ENCODE assay signal across 23 mouse cellular contexts in the genomic region with DNA sequence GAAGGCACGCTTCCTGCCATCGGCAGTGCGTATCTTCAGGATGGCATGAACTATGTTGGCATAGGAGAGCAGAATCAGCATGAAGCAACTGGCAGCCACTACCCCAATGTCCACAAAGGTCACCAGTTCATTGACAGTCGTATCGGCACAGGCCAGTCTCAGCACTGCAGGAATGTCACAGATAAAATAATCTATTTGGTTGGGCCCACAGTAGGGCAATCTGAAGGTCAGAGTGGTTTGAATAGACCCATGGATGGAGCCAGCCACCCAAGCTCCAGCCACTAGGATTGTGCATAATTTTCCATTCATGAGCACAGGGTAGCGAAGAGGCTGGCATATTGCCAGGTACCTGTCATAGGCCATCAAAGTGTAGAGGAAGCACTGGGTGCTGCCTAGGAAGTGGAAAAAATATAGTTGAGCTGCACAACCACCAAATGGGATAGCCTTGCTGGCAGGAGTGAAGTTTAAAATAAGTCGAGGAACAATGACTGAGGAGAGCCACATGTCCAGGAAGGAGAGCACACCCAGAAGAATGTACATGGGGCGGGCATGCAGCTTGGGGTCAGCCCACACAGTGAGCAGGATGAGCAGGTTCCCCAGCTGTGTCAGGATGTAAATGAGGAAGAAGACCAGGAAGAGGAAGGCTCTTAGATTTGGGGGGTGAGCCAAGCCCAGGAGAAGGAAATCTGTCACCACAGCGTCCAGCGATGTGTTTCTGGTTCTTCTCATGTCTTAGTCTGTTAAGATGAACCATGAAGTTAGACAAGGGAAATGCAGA. TPM values are rescaled to one million over a fixed set of nuclear protein-coding genes. Genes with fewer than 3 reads are reported as not detected.
A peak's percentile ranks its signal among the peaks of the same experiment; 100 is the strongest.
DNase-seq lines count a peak whose midpoint lies in the region; ATAC-seq and TF ChIP-seq lines count a peak whose summit lies in the region.
"Not testable (repeated sequence)": the region's sequence is repeated elsewhere in the genome, so short reads cannot be mapped to it uniquely, and the experiment has no call there.
"Had no signal": no experiment of that assay in that cellular context is flagged by ENCODE, and none has a peak within 500 bp of the region (broad histone marks: within the 10 kb centered on the region; RNA-seq: fewer than 3 reads in every experiment).

No protein-coding gene starts in this region.

- not testable (repeated sequence) for H3K4me2 ChIP-seq in heart, embryonic 12.5 days; kidney, embryonic 15.5 days; midbrain, embryonic 14.5 days (ENCODE audit: low read length); stomach, postnatal 0 days (replicated peaks; ENCODE audit: low read depth)

- not testable (repeated sequence) for H3K4me1 ChIP-seq in heart, embryonic 12.5 days (replicated peaks); kidney, embryonic 15.5 days; midbrain, embryonic 14.5 days (ENCODE audit: control insufficient read depth, insufficient read depth, low read length); stomach, postnatal 0 days (replicated peaks; ENCODE audit: control insufficient read depth, insufficient read depth)

- DNase-seq in midbrain, embryonic 14.5 days; stomach, postnatal 0 days (ENCODE audit: low spot score): not testable (repeated sequence)

- TF ChIP-seq EP300 in stomach, postnatal 0 days (optimal IDR thresholded peaks at IDR 0.05) = not testable (repeated sequence)

- H3K27ac ChIP-seq in heart, embryonic 12.5 days (ENCODE audit: poor library complexity, severe bottlenecking); kidney, embryonic 15.5 days; midbrain, embryonic 14.5 days (replicated peaks; ENCODE audit: low read depth, low read length); stomach, postnatal 0 days (replicated peaks): not testable (repeated sequence)

- not testable (repeated sequence) for H3K9me3 ChIP-seq in heart, embryonic 12.5 days (replicated peaks); kidney, embryonic 15.5 days (replicated peaks); midbrain, embryonic 14.5 days (ENCODE audit: control insufficient read depth, low read length); stomach, postnatal 0 days (ENCODE audit: control insufficient read depth, low read length)

- H3K36me3 ChIP-seq in heart, embryonic 12.5 days; kidney, embryonic 15.5 days; midbrain, embryonic 14.5 days (ENCODE audit: control insufficient read depth, insufficient read depth, low read length); stomach, postnatal 0 days (ENCODE audit: control insufficient read depth, insufficient read depth, low read length): not testable (repeated sequence)

- not testable (repeated sequence) for H3K27me3 ChIP-seq in heart, embryonic 12.5 days (replicated peaks); kidney, embryonic 15.5 days; midbrain, embryonic 14.5 days (ENCODE audit: control insufficient read depth, insufficient read depth, low read length); stomach, postnatal 0 days (ENCODE audit: control insufficient read depth, insufficient read depth, low read length)

- ATAC-seq in common myeloid progenitor, adult 5-6 weeks (replicated peaks; ENCODE audit: low read depth, poor library complexity, severe bottlenecking) = peak; percentile 97
- 0 out of 2 replicates have a peak, but pooled peaks have one; percentile 48 for ATAC-seq in heart, embryonic 12.5 days (ENCODE audit: insufficient number of reproducible peaks, low FRiP score)
- peak; percentile 81 to 92 for ATAC-seq in hematopoietic stem cell, adult 5-6 weeks (replicated peaks in 1 of 2; ENCODE audit: insufficient read depth in 1 of 2, low FRiP score in 2 of 2, low TSS enrichment in 1 of 2, low read depth in 1 of 2, poor library complexity in 2 of 2, severe bottlenecking in 2 of 2)
- peak; percentile 56; the same call in 1 of the 2 replicates for ATAC-seq in kidney, embryonic 15.5 days (replicated peaks; ENCODE audit: low FRiP score)
- ATAC-seq in megakaryocyte, adult 5-6 weeks (ENCODE audit: poor library complexity, severe bottlenecking) = peak; percentile 73
- peak; percentile 17; the same call in 1 of the 2 replicates for ATAC-seq in midbrain, embryonic 14.5 days (ENCODE audit: low FRiP score, low TSS enrichment)
- peak; percentile 35; the same call in 1 of the 2 replicates for ATAC-seq in stomach, postnatal 0 days (ENCODE audit: low FRiP score, low TSS enrichment)

- H3K4me3 ChIP-seq in heart, embryonic 12.5 days; kidney, embryonic 15.5 days (replicated peaks); midbrain, embryonic 14.5 days (replicated peaks; ENCODE audit: low read depth, low read length); stomach, postnatal 0 days (ENCODE audit: low read depth, low read length): not testable (repeated sequence)

- H3K9ac ChIP-seq in heart, embryonic 12.5 days; kidney, embryonic 15.5 days; midbrain, embryonic 14.5 days (replicated peaks; ENCODE audit: low read length); stomach, postnatal 0 days (ENCODE audit: low read length): not testable (repeated sequence)

- not testable (repeated sequence) for TF ChIP-seq CTCF in stomach, postnatal 0 days (IDR thresholded peaks at IDR 0.05; ENCODE audit: low read depth)

- WGBS in heart, embryonic 12.5 days = 69% methylated on average over 8 of the region's 10 CpGs
- WGBS in kidney, embryonic 15.5 days = 71% methylated on average over 7 of the region's 10 CpGs
- 81% methylated on average over 7 of the region's 10 CpGs for WGBS in midbrain, embryonic 14.5 days
- WGBS in stomach, postnatal 0 days = 69% methylated on average over 7 of the region's 10 CpGs

RNA-seq across cellular contexts. Expression of a gene that starts 3.8 kb away (rescaled TPM):
- not detected in 2 replicates for total RNA-seq in common myeloid progenitor, adult 5-6 weeks (2017)
- polyA plus RNA-seq in heart, embryonic 12.5 days (2016; fragmentation: Nextera tagmentation; extraction: Ambion mirVana) = not detected in 2 replicates
- total RNA-seq in hematopoietic stem cell, adult 5-6 weeks (2017) = not detected in 2 replicates
- not detected in 2 replicates for polyA plus RNA-seq in kidney, embryonic 15.5 days (2015; fragmentation: Nextera tagmentation; extraction: Ambion mirVana)
- total RNA-seq in megakaryocyte, adult 5-6 weeks (2015) = not detected in 2 replicates
- total RNA-seq in megakaryocyte, adult 5-6 weeks (2017) = not detected in 2 replicates
- polyA plus RNA-seq in midbrain, embryonic 14.5 days (2014; fragmentation: Nextera tagmentation; extraction: Ambion mirVana) = not detected in 2 replicates
- 0.21 and 0.35 TPM in 2 replicates for polyA plus RNA-seq in stomach, postnatal 0 days (2015; fragmentation: Nextera tagmentation; extraction: Ambion mirVana)
- total RNA-seq: adrenal gland, adult 8-10 months; adrenal gland, postnatal 36 days; ES-E14; gastrocnemius, postnatal 10 days; gastrocnemius, postnatal 4 days; heart, adult 2 months; heart, postnatal 14 days had no signal
- polyA plus RNA-seq: cerebellum, adult 2 months; embryonic facial prominence, embryonic 11.5 days; forebrain, embryonic 11.5 days; forebrain, embryonic 16.5 days; frontal cortex, adult 2 months; heart, adult 2 months; heart, embryonic 11.5 days; hindbrain, embryonic 10.5 days; hindbrain, embryonic 16.5 days; intestine, embryonic 14.5 days had no signal

RNA-seq across cellular contexts. Expression of a gene that starts 13.2 kb away (rescaled TPM):
- not detected in 2 replicates for total RNA-seq in common myeloid progenitor, adult 5-6 weeks (2017)
- not detected in 2 replicates for polyA plus RNA-seq in heart, embryonic 12.5 days (2016; fragmentation: Nextera tagmentation; extraction: Ambion mirVana)
- not detected in 2 replicates for total RNA-seq in hematopoietic stem cell, adult 5-6 weeks (2017)
- polyA plus RNA-seq in kidney, embryonic 15.5 days (2015; fragmentation: Nextera tagmentation; extraction: Ambion mirVana) = not detected in 2 replicates
- not detected in 2 replicates for total RNA-seq in megakaryocyte, adult 5-6 weeks (2015)
- total RNA-seq in megakaryocyte, adult 5-6 weeks (2017) = not detected in 2 replicates
- polyA plus RNA-seq in midbrain, embryonic 14.5 days (2014; fragmentation: Nextera tagmentation; extraction: Ambion mirVana) = 0.15 TPM in 1 of 2 replicates, not detected in the other
- 0.13 TPM in 1 of 2 replicates, not detected in the other for polyA plus RNA-seq in stomach, postnatal 0 days (2015; fragmentation: Nextera tagmentation; extraction: Ambion mirVana)
- total RNA-seq: adrenal gland, adult 8-10 months; adrenal gland, postnatal 36 days; ES-E14; gastrocnemius, postnatal 10 days; gastrocnemius, postnatal 4 days; heart, adult 2 months; heart, postnatal 14 days had no signal
- polyA plus RNA-seq: cerebellum, adult 2 months; embryonic facial prominence, embryonic 11.5 days; forebrain, embryonic 11.5 days; forebrain, embryonic 16.5 days; frontal cortex, adult 2 months; heart, adult 2 months; heart, embryonic 11.5 days; hindbrain, embryonic 10.5 days; hindbrain, embryonic 16.5 days; intestine, embryonic 14.5 days had no signal

RNA-seq across cellular contexts. Expression of a gene that starts 31.4 kb away (rescaled TPM):
- not detected in 2 replicates for total RNA-seq in common myeloid progenitor, adult 5-6 weeks (2017)
- polyA plus RNA-seq in heart, embryonic 12.5 days (2016; fragmentation: Nextera tagmentation; extraction: Ambion mirVana) = not detected in 2 replicates
- not detected in 2 replicates for total RNA-seq in hematopoietic stem cell, adult 5-6 weeks (2017)
- not detected in 2 replicates for polyA plus RNA-seq in kidney, embryonic 15.5 days (2015; fragmentation: Nextera tagmentation; extraction: Ambion mirVana)
- not detected in 2 replicates for total RNA-seq in megakaryocyte, adult 5-6 weeks (2015)
- total RNA-seq in megakaryocyte, adult 5-6 weeks (2017) = not detected in 2 replicates
- not detected in 2 replicates for polyA plus RNA-seq in midbrain, embryonic 14.5 days (2014; fragmentation: Nextera tagmentation; extraction: Ambion mirVana)
- polyA plus RNA-seq in stomach, postnatal 0 days (2015; fragmentation: Nextera tagmentation; extraction: Ambion mirVana) = not detected in 2 replicates
- total RNA-seq: adrenal gland, adult 8-10 months; adrenal gland, postnatal 36 days; ES-E14; gastrocnemius, postnatal 10 days; gastrocnemius, postnatal 4 days; heart, adult 2 months; heart, postnatal 14 days had no signal
- polyA plus RNA-seq: cerebellum, adult 2 months; embryonic facial prominence, embryonic 11.5 days; forebrain, embryonic 11.5 days; forebrain, embryonic 16.5 days; frontal cortex, adult 2 months; heart, adult 2 months; heart, embryonic 11.5 days; hindbrain, embryonic 10.5 days; hindbrain, embryonic 16.5 days; intestine, embryonic 14.5 days had no signal

RNA-seq across cellular contexts. Expression of a gene that starts 32.5 kb away (rescaled TPM):
- not detected in 2 replicates for total RNA-seq in common myeloid progenitor, adult 5-6 weeks (2017)
- not detected in 2 replicates for polyA plus RNA-seq in heart, embryonic 12.5 days (2016; fragmentation: Nextera tagmentation; extraction: Ambion mirVana)
- not detected in 2 replicates for total RNA-seq in hematopoietic stem cell, adult 5-6 weeks (2017)
- polyA plus RNA-seq in kidney, embryonic 15.5 days (2015; fragmentation: Nextera tagmentation; extraction: Ambion mirVana) = not detected in 2 replicates
- not detected in 2 replicates for total RNA-seq in megakaryocyte, adult 5-6 weeks (2015)
- total RNA-seq in megakaryocyte, adult 5-6 weeks (2017) = not detected in 2 replicates
- polyA plus RNA-seq in midbrain, embryonic 14.5 days (2014; fragmentation: Nextera tagmentation; extraction: Ambion mirVana) = not detected in 2 replicates
- not detected in 2 replicates for polyA plus RNA-seq in stomach, postnatal 0 days (2015; fragmentation: Nextera tagmentation; extraction: Ambion mirVana)
- total RNA-seq: adrenal gland, adult 8-10 months; adrenal gland, postnatal 36 days; ES-E14; gastrocnemius, postnatal 10 days; gastrocnemius, postnatal 4 days; heart, adult 2 months; heart, postnatal 14 days had no signal
- polyA plus RNA-seq: cerebellum, adult 2 months; embryonic facial prominence, embryonic 11.5 days; forebrain, embryonic 11.5 days; forebrain, embryonic 16.5 days; frontal cortex, adult 2 months; heart, adult 2 months; heart, embryonic 11.5 days; hindbrain, embryonic 10.5 days; hindbrain, embryonic 16.5 days; intestine, embryonic 14.5 days had no signal

RNA-seq across cellular contexts. Expression of a gene that starts 54.1 kb away (rescaled TPM):
- not detected in 2 replicates for total RNA-seq in common myeloid progenitor, adult 5-6 weeks (2017)
- not detected in 2 replicates for polyA plus RNA-seq in heart, embryonic 12.5 days (2016; fragmentation: Nextera tagmentation; extraction: Ambion mirVana)
- total RNA-seq in hematopoietic stem cell, adult 5-6 weeks (2017) = not detected in 2 replicates
- polyA plus RNA-seq in kidney, embryonic 15.5 days (2015; fragmentation: Nextera tagmentation; extraction: Ambion mirVana) = not detected in 2 replicates
- not detected in 2 replicates for total RNA-seq in megakaryocyte, adult 5-6 weeks (2015)
- total RNA-seq in megakaryocyte, adult 5-6 weeks (2017) = not detected in 2 replicates
- polyA plus RNA-seq in midbrain, embryonic 14.5 days (2014; fragmentation: Nextera tagmentation; extraction: Ambion mirVana) = not detected in 2 replicates
- polyA plus RNA-seq in stomach, postnatal 0 days (2015; fragmentation: Nextera tagmentation; extraction: Ambion mirVana) = not detected in 2 replicates
- total RNA-seq: adrenal gland, adult 8-10 months; adrenal gland, postnatal 36 days; ES-E14; gastrocnemius, postnatal 10 days; gastrocnemius, postnatal 4 days; heart, adult 2 months; heart, postnatal 14 days had no signal
- polyA plus RNA-seq: cerebellum, adult 2 months; embryonic facial prominence, embryonic 11.5 days; forebrain, embryonic 11.5 days; forebrain, embryonic 16.5 days; frontal cortex, adult 2 months; heart, adult 2 months; heart, embryonic 11.5 days; hindbrain, embryonic 10.5 days; hindbrain, embryonic 16.5 days; intestine, embryonic 14.5 days had no signal

Comparison
In these comparisons a context has a peak if more than half of its experiments do, and no peak if none do; other contexts are left out.
1. ATAC-seq: peak in every context shown above with its lines; median percentile 97 in common myeloid progenitor, adult 5-6 weeks; 86 in hematopoietic stem cell, adult 5-6 weeks; 73 in megakaryocyte, adult 5-6 weeks; 56 in kidney, embryonic 15.5 days; 48 in heart, embryonic 12.5 days; 35 in stomach, postnatal 0 days; 17 in midbrain, embryonic 14.5 days.